Mouse (Mus musculus) MEL (cell line): ENCODE results near the gene Samd14. TPM values are rescaled to one million over a fixed set of nuclear protein-coding genes. Genes with fewer than 3 reads are reported as not detected.
A peak's percentile ranks its signal among the peaks of the same experiment; 100 is the strongest.

Source experiments
- DNase-seq: peaks from one replicate; pipeline ENCODE4 v3.0.0; 2011; ENCODE audit warnings: low read depth, low spot score
- H3K27ac ChIP-seq: 2 replicates; pipeline ENCODE4 v1.5.1; 2012; ENCODE audit warnings: low read depth, mild to moderate bottlenecking, control low read depth, low read length, moderate library complexity; ENCODE audit not compliant: control insufficient read depth
- H3K27me3 ChIP-seq, 2 experiments: fragments of 150-350 bp in 1 of 2; sonication (generic) in 1 of 2; 2 replicates each; pipeline ENCODE4 v1.6.1; 2012; ENCODE audit warnings: low read length in 2 of 2, mild to moderate bottlenecking in 2 of 2, improper control_type of control experiment in 1 of 2, moderate library complexity in 1 of 2; ENCODE audit not compliant: insufficient read depth in 2 of 2, control insufficient read depth in 1 of 2
- H3K36me3 ChIP-seq, 2 experiments: 2 replicates each; pipeline ENCODE4 v1.6.1; 2012 to 2014; ENCODE audit warnings: low read length in 2 of 2, improper control_type of control experiment in 1 of 2, inconsistent platforms in 1 of 2, mild to moderate bottlenecking in 1 of 2; ENCODE audit not compliant: insufficient read depth in 2 of 2, control insufficient read depth in 1 of 2
- H3K4me1 ChIP-seq, 2 experiments: fragments of 150-350 bp in 1 of 2; sonication (generic) in 1 of 2; 2 replicates each; pipeline ENCODE4 v1.6.1; 2012; ENCODE audit warnings: low read length in 2 of 2, improper control_type of control experiment in 1 of 2, mild to moderate bottlenecking in 1 of 2; ENCODE audit not compliant: insufficient read depth in 2 of 2, control insufficient read depth in 1 of 2
- H3K4me3 ChIP-seq, 2 experiments: fragments of 150-350 bp in 1 of 2; sonication (generic) in 1 of 2; 2 replicates each; pipeline ENCODE4 v1.5.1; 2012; ENCODE audit warnings: low read depth in 2 of 2, low read length in 2 of 2, mild to moderate bottlenecking in 2 of 2, moderate library complexity in 2 of 2, control low read depth in 1 of 2, improper control_type of control experiment in 1 of 2; ENCODE audit not compliant: control insufficient read depth in 1 of 2, insufficient read depth in 1 of 2
- H3K79me2 ChIP-seq: 2 replicates; pipeline ENCODE4 v1.6.1; 2012; ENCODE audit warnings: mild to moderate bottlenecking, low read length, moderate library complexity; ENCODE audit not compliant: control insufficient read depth, poor library complexity, insufficient read depth
- H3K9ac ChIP-seq: 2 replicates; pipeline ENCODE4 v1.6.1; 2012; ENCODE audit warnings: low read depth, mild to moderate bottlenecking, control low read depth, low read length, moderate library complexity; ENCODE audit not compliant: control insufficient read depth, poor library complexity, severe bottlenecking
- H3K9me3 ChIP-seq: fragments of 150-350 bp; sonication (generic); replicated peaks from 2 replicates; pipeline ENCODE4 v1.6.1; 2012; ENCODE audit warnings: mild to moderate bottlenecking, low read length, improper control_type of control experiment, moderate library complexity; ENCODE audit not compliant: insufficient read depth
- BHLHE40 ChIP-seq: IDR thresholded peaks from 2 replicates; pipeline ENCODE4 v1.6.1; 2012; ENCODE audit warnings: low read depth, mild to moderate bottlenecking, inconsistent platforms, low read length, improper control_type of control experiment, borderline replicate concordance
- CHD1 ChIP-seq: IDR thresholded peaks from 2 replicates; pipeline ENCODE4 v1.6.1; 2012; ENCODE audit warnings: low read depth, mild to moderate bottlenecking, inconsistent platforms, low read length, improper control_type of control experiment
- CHD2 ChIP-seq: IDR thresholded peaks from 2 replicates; pipeline ENCODE4 v1.6.1; 2011; ENCODE audit warnings: low read length, improper control_type of control experiment
- CTCF ChIP-seq, 3 experiments: IDR thresholded peaks in 2 of 3; conservative IDR thresholded peaks in 1 of 3; 2 replicates each; pipeline ENCODE4 v1.5.1; 2011 to 2012; ENCODE audit warnings: low read length in 3 of 3, low read depth in 2 of 3, mild to moderate bottlenecking in 2 of 3, improper control_type of control experiment in 1 of 3, inconsistent platforms in 1 of 3, mixed read lengths in 1 of 3, moderate library complexity in 1 of 3; ENCODE audit not compliant: control insufficient read depth in 1 of 3, insufficient read depth in 1 of 3, poor library complexity in 1 of 3, severe bottlenecking in 1 of 3
- E2F4 ChIP-seq: IDR thresholded peaks from 2 replicates; pipeline ENCODE4 v1.6.1; 2011; ENCODE audit warnings: low read depth, low read length, improper control_type of control experiment, borderline replicate concordance
- ELF1 ChIP-seq: IDR thresholded peaks from 2 replicates; pipeline ENCODE4 v1.6.1; 2014; ENCODE audit warnings: low read depth, mild to moderate bottlenecking, inconsistent platforms, low read length, improper control_type of control experiment, moderate library complexity
- ETS1 ChIP-seq: IDR thresholded peaks from 2 replicates; pipeline ENCODE4 v1.6.1; 2012; ENCODE audit warnings: low read depth, mild to moderate bottlenecking, inconsistent platforms, low read length, improper control_type of control experiment, moderate library complexity
- GABPA ChIP-seq: IDR thresholded peaks from 2 replicates; pipeline ENCODE4 v1.6.1; 2012; ENCODE audit warnings: low read depth, mild to moderate bottlenecking, inconsistent platforms, low read length, improper control_type of control experiment, moderate library complexity
- HCFC1 ChIP-seq: IDR thresholded peaks from 2 replicates; pipeline ENCODE4 v1.6.1; 2012; ENCODE audit warnings: low read depth, mild to moderate bottlenecking, inconsistent platforms, low read length, improper control_type of control experiment, moderate library complexity
- JUND ChIP-seq: IDR thresholded peaks from 2 replicates; pipeline ENCODE4 v1.6.1; 2011; ENCODE audit warnings: low read depth, mild to moderate bottlenecking, improper control_type of control experiment, low read length
- KAT2A ChIP-seq: conservative IDR thresholded peaks from 2 replicates; pipeline ENCODE4 v1.6.1; 2012; ENCODE audit warnings: low read depth, low read length, improper control_type of control experiment, inconsistent platforms
- MAFK ChIP-seq: IDR thresholded peaks from 2 replicates; pipeline ENCODE4 v1.6.1; 2011; ENCODE audit warnings: low read depth, mild to moderate bottlenecking, low read length, improper control_type of control experiment, borderline replicate concordance
- MAX ChIP-seq: IDR thresholded peaks from 2 replicates; pipeline ENCODE4 v1.6.1; 2011; ENCODE audit warnings: low read length, improper control_type of control experiment
- MAZ ChIP-seq: IDR thresholded peaks from 2 replicates; pipeline ENCODE4 v1.6.1; 2012; ENCODE audit warnings: low read depth, mild to moderate bottlenecking, inconsistent platforms, low read length, improper control_type of control experiment
- MEF2A ChIP-seq: IDR thresholded peaks from 2 replicates; pipeline ENCODE4 v1.6.1; 2014; ENCODE audit warnings: low read depth, mild to moderate bottlenecking, inconsistent platforms, low read length, improper control_type of control experiment; ENCODE audit not compliant: poor library complexity, insufficient replicate concordance, severe bottlenecking; ENCODE audit errors: extremely low read depth
- MXI1 ChIP-seq: IDR thresholded peaks from 2 replicates; pipeline ENCODE4 v1.6.1; 2011; ENCODE audit warnings: mild to moderate bottlenecking, low read depth, low read length, improper control_type of control experiment
- MYB ChIP-seq: IDR thresholded peaks from 2 replicates; pipeline ENCODE4 v1.6.1; 2011; ENCODE audit warnings: mild to moderate bottlenecking, low read depth, low read length, improper control_type of control experiment
- MYC ChIP-seq: IDR thresholded peaks from 2 replicates; pipeline ENCODE4 v1.6.1; 2011; ENCODE audit warnings: low read depth, mild to moderate bottlenecking, low read length, improper control_type of control experiment, moderate library complexity
- NELFE ChIP-seq: IDR thresholded peaks from 2 replicates; pipeline ENCODE4 v1.6.1; 2011; ENCODE audit warnings: low read depth, low read length, improper control_type of control experiment
- NRF1 ChIP-seq: IDR thresholded peaks from 2 replicates; pipeline ENCODE4 v1.6.1; 2014; ENCODE audit warnings: low read depth, mild to moderate bottlenecking, inconsistent platforms, low read length, improper control_type of control experiment, moderate library complexity; ENCODE audit not compliant: poor library complexity, insufficient read depth, severe bottlenecking
- POLR2A ChIP-seq, 2 experiments: IDR thresholded peaks; 2 replicates each; pipeline ENCODE4 v1.6.1; 2011 to 2012; ENCODE audit warnings: low read length in 2 of 2, mild to moderate bottlenecking in 2 of 2, control low read depth in 1 of 2, improper control_type of control experiment in 1 of 2, low read depth in 1 of 2, moderate library complexity in 1 of 2; ENCODE audit not compliant: control insufficient read depth in 1 of 2, insufficient read depth in 1 of 2, poor library complexity in 1 of 2
- POLR2AphosphoS2 ChIP-seq: IDR thresholded peaks from 2 replicates; pipeline ENCODE4 v1.6.1; 2011; ENCODE audit warnings: low read length, improper control_type of control experiment
- POLR2AphosphoS5 ChIP-seq: IDR thresholded peaks from 2 replicates; pipeline ENCODE4 v1.6.1; 2012; ENCODE audit warnings: low read depth, borderline replicate concordance, mild to moderate bottlenecking, inconsistent platforms, low read length, moderate library complexity, mixed read lengths
- RAD21 ChIP-seq: IDR thresholded peaks from 2 replicates; pipeline ENCODE4 v1.6.1; 2011; ENCODE audit warnings: mild to moderate bottlenecking, low read depth, low read length, improper control_type of control experiment
- RCOR1 ChIP-seq: IDR thresholded peaks from 2 replicates; pipeline ENCODE4 v1.6.1; 2012; ENCODE audit warnings: low read depth, mild to moderate bottlenecking, inconsistent platforms, low read length, improper control_type of control experiment
- SIN3A ChIP-seq: IDR thresholded peaks from 2 replicates; pipeline ENCODE4 v1.6.1; 2012; ENCODE audit warnings: low read length, improper control_type of control experiment, inconsistent platforms
- SMC3 ChIP-seq: IDR thresholded peaks from 2 replicates; pipeline ENCODE4 v1.6.1; 2011; ENCODE audit warnings: low read depth, low read length, improper control_type of control experiment
- TBP ChIP-seq: IDR thresholded peaks from 2 replicates; pipeline ENCODE4 v1.8.0; 2011; ENCODE audit warnings: low read depth, low read length, improper control_type of control experiment
- UBTF ChIP-seq: IDR thresholded peaks from 2 replicates; pipeline ENCODE4 v1.6.1; 2012; ENCODE audit warnings: low read depth, mild to moderate bottlenecking, inconsistent platforms, low read length, improper control_type of control experiment, moderate library complexity, borderline replicate concordance; ENCODE audit not compliant: insufficient read depth
- USF1 ChIP-seq: IDR thresholded peaks from 2 replicates; pipeline ENCODE4 v1.6.1; 2014; ENCODE audit warnings: low read depth, mild to moderate bottlenecking, inconsistent platforms, low read length, improper control_type of control experiment, moderate library complexity
- USF2 ChIP-seq, 2 experiments: IDR thresholded peaks; 2 replicates each; pipeline ENCODE4 v1.6.1; 2011 to 2012; ENCODE audit warnings: improper control_type of control experiment in 2 of 2, low read length in 2 of 2, borderline replicate concordance in 1 of 2, inconsistent platforms in 1 of 2, low read depth in 1 of 2, mild to moderate bottlenecking in 1 of 2; ENCODE audit not compliant: insufficient read depth in 1 of 2
- ZC3H11A ChIP-seq: IDR thresholded peaks from 2 replicates; pipeline ENCODE4 v1.6.1; 2012; ENCODE audit warnings: low read depth, mild to moderate bottlenecking, inconsistent platforms, low read length, improper control_type of control experiment
- ZKSCAN1 ChIP-seq: IDR thresholded peaks from 2 replicates; pipeline ENCODE4 v1.6.1; 2012; ENCODE audit warnings: low read depth, mild to moderate bottlenecking, inconsistent platforms, low read length, improper control_type of control experiment, moderate library complexity
- ZMIZ1 ChIP-seq: IDR thresholded peaks from 2 replicates; pipeline ENCODE4 v1.6.1; 2012; ENCODE audit warnings: low read depth, mild to moderate bottlenecking, inconsistent platforms, low read length, improper control_type of control experiment, moderate library complexity
- polyA plus RNA-seq, 2 experiments: library from polyadenylated mRNA; stranded (reverse) in 1 of 2; unstranded in 1 of 2; fragments of >175 nt in 1 of 2; fragments of >200 nt in 1 of 2; gene quantifications; 2 replicates each; pipeline versions ENCODE4 v1.2.1 to v1.2.4; 2012; ENCODE audit warnings: low replicate concordance in 2 of 2, low read depth in 1 of 2; ENCODE audit not compliant: insufficient read length in 2 of 2, insufficient read depth in 1 of 2, missing spikeins in 1 of 2
- total RNA-seq: library from RNA; depleted of rRNA; stranded (reverse); fragments of 300-350 nt; gene quantifications from 2 replicates; pipeline ENCODE4 v1.2.3, GENCODE M21; 2012

Gene Samd14
- total and polyA plus RNA-seq, 3 experiments = 57.6 to 1,219 (median 101) TPM

DNA sequence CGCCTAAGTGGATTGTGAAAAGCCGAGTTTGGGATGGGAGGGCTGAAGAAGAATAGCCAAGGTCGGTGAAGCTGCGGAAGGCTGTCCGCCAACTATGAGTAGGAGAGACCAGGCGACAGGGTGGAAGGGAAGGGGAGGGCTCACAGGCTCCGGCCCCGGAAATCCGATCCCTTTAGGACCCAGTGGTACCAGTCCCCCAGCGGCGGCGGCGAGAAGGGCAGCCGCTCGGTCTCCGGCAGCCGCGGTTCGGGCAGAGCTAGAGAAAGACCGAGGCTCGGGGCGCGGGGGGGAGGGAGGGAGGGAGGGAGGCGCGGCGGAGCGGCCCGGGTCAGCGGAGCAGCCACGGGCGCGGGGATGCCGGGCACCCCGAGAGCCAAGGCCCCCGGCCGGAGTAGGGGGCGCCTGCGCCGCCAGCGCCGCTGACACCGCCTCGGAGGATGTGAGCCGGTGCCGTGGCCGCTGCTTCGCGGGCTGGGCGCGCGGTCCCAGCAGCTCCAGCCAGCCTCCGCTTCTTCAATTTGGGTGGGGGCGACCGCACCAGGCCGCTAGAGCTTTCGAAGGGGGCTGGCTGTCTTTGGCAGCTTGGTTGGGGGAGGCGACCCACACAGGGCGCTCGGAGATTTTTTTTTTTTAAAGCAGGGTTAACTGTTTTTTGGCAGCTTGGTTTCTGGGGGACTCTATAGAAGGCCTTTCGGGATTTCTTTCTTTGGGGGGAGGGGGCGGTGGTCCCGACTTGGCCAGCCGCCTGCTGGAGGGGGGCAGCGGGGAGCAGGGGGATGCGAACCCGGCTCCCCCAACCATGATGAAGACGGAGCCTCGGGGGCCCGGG lies 18.7 kb upstream of the Samd14 start, which contains the start of gene Ppp1r9b:
Ppp1r9b (plus strand) TSS at position 287 of the 829 bp plus-strand sequence.
- peaks cover 0 to 33% of the 10 kb centered on the region in 2 experiments; a peak in 2 of 4 replicates for H3K36me3 ChIP-seq
- peak within 1 kb of the TSS; percentile 97 for H3K9ac ChIP-seq
- H3K79me2 ChIP-seq = peaks cover 62% of the 10 kb centered on the region
- H3K27ac ChIP-seq = peak within 1 kb of the TSS; percentile 86
- H3K9me3 ChIP-seq = no peaks in the 10 kb centered on the region
- H3K4me3 ChIP-seq = peak within 1 kb of the TSS; percentile 79 to 87
- H3K27me3 ChIP-seq = no peaks in the 10 kb centered on the region
- H3K4me1 ChIP-seq = peaks cover 26 to 50% of the 10 kb centered on the region in 2 experiments
- DNase-seq = peak; percentile 93
- TF ChIP-seq MEF2A = no peak
- TF ChIP-seq CTCF (IDR thresholded peaks at IDR 0.05 in 2 of 3, conservative IDR thresholded peaks at IDR 0.05 in 1 of 3; ENCODE audit: control insufficient read depth in 1 of 3, insufficient read depth in 1 of 3, low read depth in 2 of 3, low read length in 3 of 3, poor library complexity in 1 of 3, severe bottlenecking in 1 of 3) = peak; percentile 43 to 61 (median 49); a peak in 5 of 6 replicates
- peak; percentile 72 for TF ChIP-seq ETS1
- TF ChIP-seq CHD1 = peak; percentile 88; the same call in 1 of the 2 replicates
- TF ChIP-seq USF2 (IDR thresholded peaks at IDR 0.05; ENCODE audit: borderline replicate concordance in 1 of 2, insufficient read depth in 1 of 2, low read depth in 1 of 2, low read length in 2 of 2) = no peak
- TF ChIP-seq BHLHE40 = no peak
- 0 out of 2 replicates have a peak, but pooled peaks have one; percentile 6 for TF ChIP-seq MYC
- peak; percentile 97 for TF ChIP-seq MAZ
- peak; percentile 91 for TF ChIP-seq POLR2AphosphoS2
- TF ChIP-seq SMC3 = peak; percentile 10; the same call in 1 of the 2 replicates
- no peak for TF ChIP-seq RAD21
- 0 out of 2 replicates have a peak, but pooled peaks have one; percentile 6 for TF ChIP-seq NRF1
- no peak for TF ChIP-seq CHD2
- TF ChIP-seq POLR2A (IDR thresholded peaks at IDR 0.05; ENCODE audit: control insufficient read depth in 1 of 2, insufficient read depth in 1 of 2, low read depth in 1 of 2, low read length in 2 of 2, poor library complexity in 1 of 2) = peak; percentile 36 to 85; a peak in 2 of 4 replicates
- no peak for TF ChIP-seq E2F4
- TF ChIP-seq MYB = 0 out of 2 replicates have a peak, but pooled peaks have one; percentile 38
- TF ChIP-seq HCFC1 = peak; percentile 82
- no peak for TF ChIP-seq JUND
- TF ChIP-seq ZKSCAN1 = no peak
- peak; percentile 66 for TF ChIP-seq MAX
- TF ChIP-seq MXI1 = peak; percentile 79
- peak; percentile 83 for TF ChIP-seq ELF1
- TF ChIP-seq ZC3H11A = no peak
- TF ChIP-seq TBP = peak; percentile 80; the same call in 1 of the 2 replicates
- TF ChIP-seq GABPA = no peak
- 0 out of 2 replicates have a peak, but pooled peaks have one; percentile 37 for TF ChIP-seq RCOR1
- peak; percentile 53; the same call in 1 of the 2 replicates for TF ChIP-seq KAT2A
- TF ChIP-seq UBTF = peak; percentile 78; the same call in 1 of the 2 replicates
- peak; percentile 95 for TF ChIP-seq SIN3A
- no peak for TF ChIP-seq POLR2AphosphoS5
- peak; percentile 27; the same call in 1 of the 2 replicates for TF ChIP-seq USF1
- no peak for TF ChIP-seq MAFK
- TF ChIP-seq NELFE = peak; percentile 87
- TF ChIP-seq ZMIZ1 = peak; percentile 96
